Mouse (Mus musculus) heart, embryonic 13.5 days (tissue): ENCODE data around the gene Pkd2. TPM values are rescaled to one million over a fixed set of nuclear protein-coding genes. Genes with fewer than 3 reads are reported as not detected.

Source experiments
- ATAC-seq: fragments of 200-750 bp; cut with Nextera tagmentation; 2 replicates; pipeline ENCODE4 v1.8.0; 2017; ENCODE audit warnings: moderate TSS enrichment; ENCODE audit not compliant: insufficient number of reproducible peaks, low FRiP score, low TSS enrichment; ENCODE audit errors: extremely low read depth
- H3K27ac ChIP-seq: fragments of 300-500 bp; sonication (generic); replicated peaks from 2 replicates; pipeline ENCODE4 v1.5.1; 2015; ENCODE audit warnings: moderate library complexity, mild to moderate bottlenecking, inconsistent platforms
- H3K27me3 ChIP-seq: fragments of 300-500 bp; sonication (generic); replicated peaks from 2 replicates; pipeline ENCODE4 v1.6.1; 2015; ENCODE audit warnings: mild to moderate bottlenecking, inconsistent platforms
- H3K36me3 ChIP-seq: fragments of 300-500 bp; sonication (generic); 2 replicates; pipeline ENCODE4 v1.6.1; 2015; ENCODE audit warnings: mild to moderate bottlenecking, inconsistent platforms
- H3K4me1 ChIP-seq: fragments of 300-500 bp; sonication (generic); 2 replicates; pipeline ENCODE4 v1.6.1; 2015; ENCODE audit warnings: inconsistent platforms
- H3K4me2 ChIP-seq: fragments of 300-500 bp; sonication (generic); 2 replicates; pipeline ENCODE4 v1.6.1; 2015; ENCODE audit warnings: inconsistent platforms, mild to moderate bottlenecking, moderate library complexity
- H3K4me3 ChIP-seq: fragments of 300-500 bp; sonication (generic); 2 replicates; pipeline ENCODE4 v1.5.1; 2015; ENCODE audit warnings: moderate library complexity, mild to moderate bottlenecking, inconsistent platforms
- H3K9ac ChIP-seq: fragments of 300-500 bp; sonication (generic); 2 replicates; pipeline ENCODE4 v1.6.1; 2015; ENCODE audit warnings: inconsistent platforms, mild to moderate bottlenecking, moderate library complexity
- H3K9me3 ChIP-seq: fragments of 300-500 bp; sonication (generic); 2 replicates; pipeline ENCODE4 v1.6.1; 2016; ENCODE audit warnings: inconsistent platforms
- WGBS: fragments of 180-500 bp; shearing (Covaris S2); methylation state at CpG from one replicate; pipeline ENCODE4 v1.1.7; 2015; ENCODE audit warnings: mixed read lengths; 5-methylcytosine and 5-hydroxymethylcytosine counted together
- polyA plus RNA-seq: library from polyadenylated mRNA; unstranded; fragments of >200 nt; fragmentation: Nextera tagmentation; extraction: Ambion mirVana; gene quantifications from 2 replicates; pipeline ENCODE4 v1.2.1, GENCODE M21; 2015

The Pkd2 gene
- polyA plus RNA-seq: 7.2 and 7.9 TPM in 2 replicates

DNA sequence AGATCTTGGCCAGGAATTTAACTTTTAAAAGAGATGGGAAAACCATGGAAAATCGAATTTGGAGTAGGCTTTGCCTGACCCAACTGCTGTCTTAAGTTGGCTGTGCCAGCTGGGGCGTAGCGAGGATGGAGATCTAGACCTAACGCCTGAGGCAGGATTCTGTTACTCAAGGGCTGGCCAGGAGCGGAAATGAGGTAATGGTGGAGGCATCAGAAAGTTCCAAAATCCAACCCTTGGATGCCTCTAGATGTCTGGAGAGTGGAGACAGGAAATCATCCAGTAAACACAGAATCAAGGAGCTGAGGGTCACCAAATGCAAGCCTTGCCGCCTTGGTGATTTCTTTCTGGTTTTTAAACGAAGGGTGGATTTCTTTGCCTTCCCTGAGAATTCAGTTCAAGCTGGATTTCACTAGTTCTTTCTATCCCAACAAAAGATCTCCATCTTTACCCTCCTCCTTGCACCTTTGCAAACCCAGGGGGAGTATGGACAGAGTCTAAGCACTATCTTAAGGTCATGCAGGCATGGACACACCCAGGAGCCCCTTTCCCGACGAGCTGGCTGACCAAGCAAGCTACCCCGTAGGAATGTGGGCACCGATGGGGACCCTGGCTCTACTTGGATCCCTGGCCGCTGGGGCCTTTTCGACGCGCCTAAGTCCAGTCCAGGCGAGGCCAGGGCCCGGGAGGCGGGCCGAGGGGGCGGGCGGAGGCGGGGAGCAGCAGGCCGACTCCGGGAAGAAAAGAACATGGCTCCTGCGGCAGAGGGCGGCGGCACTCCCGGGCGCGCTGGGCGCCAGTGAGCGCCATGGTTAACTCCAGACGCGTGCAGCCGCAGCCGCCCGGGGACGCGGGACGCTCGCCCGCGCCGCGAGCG, at the start of gene Pkd2:
TSS of gene Pkd2 (plus strand) at position 619 of the 874 bp plus-strand sequence.
- Histone ChIP-seq H3K4me3 (peak within 1 kb of the TSS; percentile 91), H3K9me3 (no peaks in the 10 kb centered on the region), H3K27ac (peak within 1 kb of the TSS; percentile 94), H3K4me1 (peaks cover 31% of the 10 kb centered on the region), H3K27me3 (no peaks in the 10 kb centered on the region), H3K4me2 (peak within 1 kb of the TSS; percentile 83), H3K36me3 (peaks cover 8% of the 10 kb centered on the region), H3K9ac (peak within 1 kb of the TSS; percentile 97)
- WGBS: 11% methylated on average over 42 of the region's 46 CpGs
- peak; percentile 64; the same call in 1 of the 2 replicates for ATAC-seq

DNA sequence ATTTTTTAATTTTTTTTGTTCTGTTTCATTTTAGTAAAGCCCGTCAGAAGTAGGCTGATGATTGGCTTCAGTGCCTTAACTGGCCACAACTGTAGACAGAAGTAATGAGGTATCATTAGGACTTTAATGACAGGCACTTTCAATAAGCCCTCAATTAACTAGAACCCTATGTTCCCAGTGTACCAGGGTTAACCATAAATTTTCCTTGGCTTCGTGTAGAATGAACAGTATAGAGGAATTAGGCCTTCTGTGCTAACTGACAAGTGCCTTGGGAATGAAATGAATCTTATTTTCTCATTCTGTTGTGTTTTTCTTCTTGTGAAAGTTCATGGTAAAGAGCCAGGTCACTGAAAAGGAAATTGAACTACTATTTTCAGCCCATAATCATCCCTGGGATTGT, 43.3 kb upstream of the Pkd2 start:
- no peak overlapping the region for H3K4me2 ChIP-seq
- H3K4me1 ChIP-seq: no peaks in the 10 kb centered on the region
- ATAC-seq: no peak
- H3K27me3 ChIP-seq: no peaks in the 10 kb centered on the region
- H3K4me3 ChIP-seq: no peak overlapping the region
- no peaks in the 10 kb centered on the region for H3K36me3 ChIP-seq
- no peaks in the 10 kb centered on the region for H3K9me3 ChIP-seq
- no peak overlapping the region for H3K27ac ChIP-seq
- 71% methylated on average over 2 of the region's 2 CpGs for WGBS
- H3K9ac ChIP-seq: no peak overlapping the region

DNA sequence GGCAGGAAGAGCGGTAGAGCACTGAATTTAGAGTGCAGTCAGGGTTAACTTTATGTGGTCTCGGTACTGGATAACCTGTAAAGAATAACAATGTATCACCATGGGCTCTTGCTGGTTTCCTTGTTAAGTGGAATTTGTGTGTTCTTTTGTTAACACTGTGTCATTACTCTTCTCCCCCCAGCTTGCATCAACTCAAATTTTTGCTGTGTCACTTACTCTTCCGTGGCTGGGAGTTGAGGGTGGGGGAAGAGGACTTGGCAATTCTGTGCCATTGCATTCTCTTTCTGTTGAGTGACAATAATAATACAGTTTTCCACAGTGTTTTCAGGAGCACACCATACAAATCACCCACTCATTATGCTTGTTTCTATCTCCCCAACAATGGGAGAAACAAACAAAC, 42.2 kb upstream of the Pkd2 start:
- H3K9me3 ChIP-seq: no peaks in the 10 kb centered on the region
- no peaks in the 10 kb centered on the region for H3K36me3 ChIP-seq
- H3K4me3 ChIP-seq: no peak overlapping the region
- ATAC-seq: no peak
- WGBS: 75% methylated on average over 3 of the region's 3 CpGs
- no peak overlapping the region for H3K27ac ChIP-seq
- no peaks in the 10 kb centered on the region for H3K4me1 ChIP-seq
- H3K27me3 ChIP-seq: no peaks in the 10 kb centered on the region
- no peak overlapping the region for H3K9ac ChIP-seq
- no peak overlapping the region for H3K4me2 ChIP-seq

DNA sequence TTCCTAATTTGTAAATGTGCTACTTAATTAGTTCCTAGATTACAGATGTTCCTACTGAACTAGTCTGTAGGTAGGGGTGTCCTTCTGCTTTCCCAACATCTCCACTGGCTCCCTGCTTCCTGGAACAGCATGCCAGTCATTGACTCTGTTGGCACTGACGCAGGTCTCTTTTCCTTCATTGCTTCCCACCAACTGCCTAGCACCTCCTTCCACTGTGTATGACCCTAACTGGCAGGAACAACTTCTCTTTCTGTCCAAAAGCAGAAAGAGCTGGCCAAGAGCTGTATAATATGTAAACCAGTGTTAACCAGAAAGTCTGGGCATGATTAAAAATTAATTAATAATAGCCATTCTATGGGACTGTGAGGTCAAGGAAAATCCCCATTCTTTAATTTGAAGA, 41.5 kb upstream of the Pkd2 start:
- H3K27ac ChIP-seq: no peak overlapping the region
- WGBS: 78% methylated on average over 1 of the region's 1 CpGs
- ATAC-seq: no peak
- no peaks in the 10 kb centered on the region for H3K36me3 ChIP-seq
- no peaks in the 10 kb centered on the region for H3K9me3 ChIP-seq
- H3K27me3 ChIP-seq: no peaks in the 10 kb centered on the region
- H3K4me3 ChIP-seq: no peak overlapping the region
- H3K4me1 ChIP-seq: no peaks in the 10 kb centered on the region
- H3K9ac ChIP-seq: no peak overlapping the region
- H3K4me2 ChIP-seq: no peak overlapping the region

DNA sequence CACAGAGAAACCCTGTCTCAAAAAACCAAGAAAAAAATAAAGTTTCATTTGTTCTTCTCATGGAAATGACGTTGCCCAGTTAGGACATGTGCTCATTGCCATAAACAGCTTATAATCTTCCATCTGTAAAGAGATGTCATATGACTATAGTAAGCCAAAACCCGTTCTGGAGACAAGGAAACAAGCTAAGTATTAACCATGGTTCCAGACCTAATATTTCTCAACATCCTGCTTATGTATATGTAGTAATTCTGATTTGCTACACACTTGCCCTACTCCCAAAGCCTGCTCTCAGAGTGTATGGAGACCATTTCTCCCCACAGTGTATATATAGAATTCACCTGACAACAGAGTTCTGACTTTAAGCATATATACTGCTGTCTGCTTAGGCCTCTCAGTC, 37.2 kb upstream of the Pkd2 start:
- no peak for ATAC-seq
- Histone ChIP-seq H3K4me1 (0 out of 2 replicates have a peak, but pooled peaks cover 3% of the 10 kb centered on the region), H3K4me2 (no peak overlapping the region), H3K9me3 (no peaks in the 10 kb centered on the region), H3K27ac (no peak overlapping the region), H3K27me3 (no peaks in the 10 kb centered on the region), H3K4me3 (no peak overlapping the region), H3K36me3 (no peaks in the 10 kb centered on the region), H3K9ac (no peak overlapping the region)
- WGBS: 55% methylated on average over 2 of the region's 2 CpGs

DNA sequence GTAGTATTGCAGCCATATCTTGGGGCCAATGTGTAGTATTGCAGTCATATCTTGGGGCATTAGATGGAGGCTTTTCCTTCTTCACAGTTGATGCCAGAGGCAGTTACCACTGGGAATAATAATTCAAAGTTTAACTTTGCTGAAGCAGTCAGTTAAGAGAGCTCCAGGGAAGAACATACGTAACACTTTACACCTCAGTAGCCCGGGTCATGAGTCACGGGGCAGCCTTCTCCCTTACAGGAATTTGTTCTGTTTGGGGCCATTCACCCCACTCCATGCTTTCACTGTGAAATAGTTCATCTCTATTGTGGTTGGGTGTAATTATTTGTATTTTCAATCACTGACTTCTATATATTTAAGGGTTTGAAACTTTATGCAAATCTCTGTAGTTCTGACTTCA, 35.4 kb upstream of the Pkd2 start:
- Histone ChIP-seq H3K36me3 (no peaks in the 10 kb centered on the region), H3K9me3 (no peaks in the 10 kb centered on the region), H3K4me3 (no peak overlapping the region), H3K27ac (no peak overlapping the region), H3K4me2 (no peak overlapping the region), H3K4me1 (0 out of 2 replicates have a peak, but pooled peaks cover 3% of the 10 kb centered on the region), H3K9ac (no peak overlapping the region), H3K27me3 (no peaks in the 10 kb centered on the region)
- 86% methylated on average over 3 of the region's 3 CpGs for whole genome bisulfite sequencing
- no peak for ATAC-seq

DNA sequence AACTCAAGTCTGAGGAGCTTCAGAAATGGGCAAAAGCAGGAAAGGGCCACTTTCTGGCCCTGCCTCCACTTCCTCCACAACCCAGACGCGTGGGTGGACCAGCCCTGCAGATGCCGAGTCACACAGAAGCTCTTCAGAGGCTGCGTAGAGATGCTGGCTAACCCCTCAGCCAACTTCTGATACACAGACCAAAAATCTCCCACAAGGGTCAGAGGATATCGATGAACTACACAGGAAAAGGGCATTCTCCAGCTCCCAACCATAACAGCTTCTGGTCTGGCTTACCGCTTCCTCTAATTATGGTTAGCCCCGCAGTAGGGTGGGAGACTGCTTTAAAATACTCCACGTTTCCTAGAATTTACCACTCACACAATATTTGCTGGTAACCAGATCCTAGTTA, 33.3 kb upstream of the Pkd2 start:
- H3K27ac ChIP-seq: no peak overlapping the region
- no peak overlapping the region for H3K9ac ChIP-seq
- H3K4me3 ChIP-seq: no peak overlapping the region
- H3K27me3 ChIP-seq: no peaks in the 10 kb centered on the region
- ATAC-seq: no peak
- 56% methylated on average over 8 of the region's 8 CpGs for WGBS
- H3K4me2 ChIP-seq: no peak overlapping the region
- H3K36me3 ChIP-seq: no peaks in the 10 kb centered on the region
- 0 out of 2 replicates have a peak, but pooled peaks cover 3% of the 10 kb centered on the region for H3K4me1 ChIP-seq
- no peaks in the 10 kb centered on the region for H3K9me3 ChIP-seq

DNA sequence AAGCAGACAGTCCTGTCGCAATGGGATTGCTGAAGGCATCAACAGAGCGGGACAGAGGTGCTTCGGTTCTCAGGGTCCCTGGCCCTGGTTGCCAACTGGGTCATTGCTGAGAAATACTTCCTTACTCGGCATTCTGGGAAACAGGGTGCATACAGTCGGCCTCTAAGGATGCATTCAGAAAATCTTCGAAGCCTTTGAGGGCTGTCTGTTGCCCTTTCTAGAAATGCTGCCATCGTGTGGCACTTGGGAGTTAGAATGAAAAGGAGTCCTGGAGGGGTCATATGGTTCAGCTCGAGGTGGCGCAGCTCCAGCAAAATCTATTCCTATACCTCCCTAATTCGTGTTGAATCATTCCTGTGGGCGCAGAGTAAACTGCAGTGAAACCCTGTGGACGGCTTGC, 26.4 kb upstream of the Pkd2 start:
- H3K27me3 ChIP-seq: no peaks in the 10 kb centered on the region
- 30% methylated on average over 12 of the region's 12 CpGs for WGBS
- H3K9ac ChIP-seq: peak overlapping the region; percentile 56; the same call in 1 of the 2 replicates

DNA sequence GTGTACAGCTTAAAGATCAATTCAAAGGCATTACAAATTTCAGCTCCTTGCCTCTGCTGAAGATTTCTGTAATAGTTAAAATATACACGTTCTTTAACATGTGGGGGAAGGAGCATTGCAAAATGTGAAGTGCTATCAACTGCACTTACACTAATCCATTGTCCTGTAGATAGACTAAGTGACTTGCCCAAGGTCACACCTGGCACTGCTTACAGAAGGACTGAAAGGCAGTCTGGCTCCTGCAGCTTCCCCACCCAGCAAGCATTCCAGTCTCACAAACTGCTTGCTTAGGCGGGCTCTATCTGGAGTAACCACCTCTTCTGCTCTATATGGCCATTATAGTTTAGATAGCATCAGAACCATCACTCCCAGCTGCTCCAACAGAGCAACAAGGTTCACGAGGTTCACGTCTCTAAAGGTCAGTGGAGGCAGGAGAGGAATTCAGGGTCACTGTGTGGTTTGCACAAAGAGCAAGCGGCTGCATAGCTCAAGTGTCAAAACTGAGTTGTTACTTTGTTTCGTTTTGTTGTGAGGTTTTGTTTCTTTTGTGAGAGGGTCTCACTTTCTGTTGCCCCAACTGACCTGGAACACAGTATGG, 25.2 kb upstream of the Pkd2 start:
- no peak for ATAC-seq
- no peaks in the 10 kb centered on the region for H3K27me3 ChIP-seq

More for the DNA sequence above, 26.4 kb upstream of the Pkd2 start:
- Histone ChIP-seq H3K4me2 (peak overlapping the region; percentile 57), H3K4me3 (no peak overlapping the region), H3K36me3 (no peaks in the 10 kb centered on the region), H3K4me1 (peaks cover 18% of the 10 kb centered on the region), H3K27ac (no peak overlapping the region), H3K9me3 (no peaks in the 10 kb centered on the region)
- ATAC-seq: no peak

DNA sequence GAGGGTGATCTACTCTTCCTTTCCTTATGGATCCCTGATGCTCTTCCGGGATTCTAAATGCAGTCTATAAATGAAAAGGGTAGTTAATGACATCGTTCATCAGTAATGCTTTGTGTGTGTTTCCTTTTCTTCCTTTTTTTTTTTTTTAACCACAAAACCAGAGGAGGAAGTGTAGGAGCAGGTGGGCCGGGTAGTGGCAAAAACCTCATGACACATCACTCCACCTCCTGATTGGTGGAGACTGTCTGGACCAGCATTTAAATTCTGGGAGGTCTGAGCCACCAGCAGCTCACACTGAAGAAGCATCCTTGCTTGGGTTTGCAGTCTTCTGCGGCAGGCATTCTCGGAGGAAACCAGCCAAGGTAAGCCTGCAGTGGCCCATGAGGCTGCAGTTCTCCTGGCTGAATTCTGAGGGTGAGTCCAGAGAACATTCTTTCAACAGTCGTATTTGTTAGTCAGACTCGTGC, 24.4 kb upstream of the Pkd2 start, which contains the start of gene Spp1:
TSS of gene Spp1 (plus strand) at position 284 of the 467 bp plus-strand sequence.
- no peaks in the 10 kb centered on the region for H3K36me3 ChIP-seq
- H3K4me1 ChIP-seq: peaks cover 18% of the 10 kb centered on the region
- 62% methylated on average over 7 of the region's 7 CpGs for WGBS
- no peak within 1 kb of the TSS for H3K4me3 ChIP-seq
- no peak within 1 kb of the TSS for H3K9ac ChIP-seq
- H3K4me2 ChIP-seq: no peak within 1 kb of the TSS
- H3K9me3 ChIP-seq: no peaks in the 10 kb centered on the region
- H3K27ac ChIP-seq: no peak within 1 kb of the TSS
- H3K27me3 ChIP-seq: no peaks in the 10 kb centered on the region
- no peak for ATAC-seq

More for the DNA sequence above, 25.2 kb upstream of the Pkd2 start:
- Histone ChIP-seq H3K27ac (no peak overlapping the region), H3K36me3 (no peaks in the 10 kb centered on the region), H3K4me3 (no peak overlapping the region), H3K4me2 (no peak overlapping the region), H3K4me1 (peaks cover 18% of the 10 kb centered on the region), H3K9me3 (no peaks in the 10 kb centered on the region), H3K9ac (no peak overlapping the region)
- 36% methylated on average over 6 of the region's 6 CpGs for WGBS

DNA sequence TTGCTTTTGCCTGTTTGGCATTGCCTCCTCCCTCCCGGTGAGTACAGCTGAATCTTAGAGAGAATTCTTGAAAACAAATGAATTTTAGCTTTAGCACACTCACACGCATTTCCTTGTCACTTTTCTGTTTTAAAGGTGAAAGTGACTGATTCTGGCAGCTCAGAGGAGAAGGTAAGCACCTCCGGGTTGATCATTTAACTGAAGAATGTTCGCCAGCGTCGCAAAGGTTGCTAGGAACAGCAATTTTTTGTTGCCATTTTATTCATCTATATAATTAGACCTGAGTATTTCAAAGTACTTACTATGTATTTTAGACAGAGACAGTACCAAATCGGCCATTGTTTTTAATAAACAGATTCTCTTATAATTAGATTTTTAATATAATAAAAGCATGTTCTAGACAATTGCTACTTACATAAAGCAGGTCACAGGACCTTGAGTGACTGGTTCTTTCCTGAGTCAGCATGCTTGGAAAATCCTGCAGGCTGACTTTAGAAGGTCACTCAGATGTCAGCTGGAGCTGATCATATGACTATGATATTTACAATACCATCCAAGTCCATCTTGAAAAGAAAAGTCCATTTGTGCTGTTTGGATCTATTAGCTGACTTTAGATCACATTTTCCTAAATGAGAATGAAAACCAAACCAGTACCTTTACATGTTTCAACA, 22.7 kb upstream of the Pkd2 start:
- 73% methylated on average over 7 of the region's 7 CpGs for WGBS
- no peaks in the 10 kb centered on the region for H3K9me3 ChIP-seq
- ATAC-seq: no peak
- no peaks in the 10 kb centered on the region for H3K36me3 ChIP-seq
- H3K9ac ChIP-seq: no peak overlapping the region
- no peak overlapping the region for H3K4me3 ChIP-seq
- H3K4me2 ChIP-seq: no peak overlapping the region
- no peaks in the 10 kb centered on the region for H3K27me3 ChIP-seq
- H3K27ac ChIP-seq: no peak overlapping the region
- peaks cover 18% of the 10 kb centered on the region for H3K4me1 ChIP-seq
